ENCODE assay signal across 8 mouse cellular contexts in the genomic region with DNA sequence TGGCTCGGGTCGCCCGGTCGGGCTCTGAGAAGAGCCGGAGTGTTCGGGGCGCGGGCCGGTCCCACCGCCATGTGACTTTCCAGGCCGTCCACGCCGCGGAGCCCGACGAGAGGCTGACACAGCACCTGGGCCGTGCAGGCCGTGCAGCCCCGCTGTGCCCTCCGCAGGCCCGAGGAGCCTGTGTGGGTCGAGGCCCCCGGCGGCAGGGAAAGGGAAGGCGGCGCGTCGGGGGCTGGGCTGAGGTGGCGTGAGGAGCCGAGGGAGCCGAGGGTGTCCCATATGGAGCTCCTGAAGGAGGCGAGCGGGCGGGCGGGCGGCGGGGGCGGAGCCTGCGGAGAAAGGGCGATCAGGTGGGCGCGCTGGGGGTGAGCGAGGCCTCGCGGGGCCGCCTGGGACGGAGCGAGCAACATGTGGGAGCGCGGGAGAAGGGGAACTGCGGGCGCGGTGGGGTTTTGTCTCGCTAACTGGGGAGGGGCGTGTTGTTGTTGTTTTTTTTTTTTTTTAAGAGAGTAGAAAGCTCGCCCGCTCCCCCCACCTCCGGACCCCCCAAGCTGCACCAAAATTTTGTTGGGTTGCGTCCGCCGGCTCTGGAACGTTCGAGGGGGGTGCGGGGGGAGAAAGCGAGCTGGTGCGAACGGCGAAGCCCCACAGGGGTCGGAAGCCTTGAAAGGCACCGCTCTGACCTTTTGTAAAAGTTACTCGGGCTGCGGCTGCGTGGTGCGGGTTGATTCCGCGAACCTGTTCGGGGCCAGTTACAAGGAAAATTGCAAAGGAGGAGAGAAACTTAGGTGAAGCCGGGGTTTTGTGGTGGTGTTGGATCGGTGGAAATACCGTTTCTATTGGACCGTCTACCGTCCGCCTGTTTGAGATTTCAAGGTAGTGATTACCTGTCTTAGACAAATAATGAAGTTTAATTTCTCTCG. TPM values are rescaled to one million over a fixed set of nuclear protein-coding genes. Genes with fewer than 3 reads are reported as not detected.
DNase-seq lines count a peak whose midpoint lies in the region; ATAC-seq lines count a peak whose summit lies in the region.

No protein-coding gene starts in this region.

- no peaks in the 10 kb centered on the region for H3K36me3 ChIP-seq in liver, embryonic 15.5 days (replicated peaks)
- no peaks in the 10 kb centered on the region for H3K36me3 ChIP-seq in neural tube, embryonic 11.5 days (ENCODE audit: control insufficient read depth, insufficient read depth, low read length)

- ATAC-seq in liver, embryonic 15.5 days (ENCODE audit: insufficient read depth), result peak; percentile 80
- peak; percentile 82 for ATAC-seq in neural tube, embryonic 11.5 days (ENCODE audit: insufficient read depth, low FRiP score, low TSS enrichment)

- H3K27me3 ChIP-seq in liver, embryonic 15.5 days, result no peaks in the 10 kb centered on the region
- no peaks in the 10 kb centered on the region for H3K27me3 ChIP-seq in neural tube, embryonic 11.5 days (ENCODE audit: control insufficient read depth, insufficient read depth, low read length)

- peak overlapping the region; percentile 99 for H3K4me3 ChIP-seq in liver, embryonic 15.5 days (replicated peaks)
- H3K4me3 ChIP-seq in neural tube, embryonic 11.5 days (ENCODE audit: low read depth, low read length), result peak overlapping the region; percentile 93

- under 1% methylated on average over 82 of the region's 84 CpGs for WGBS in liver, embryonic 15.5 days (ENCODE audit: insufficient replicate concordance)
- WGBS in neural tube, embryonic 11.5 days, result under 1% methylated on average over 83 of the region's 84 CpGs

- DNase-seq in A20 (ENCODE audit: low read depth, low spot score) (peak; percentile 94), WW6 (ENCODE audit: low read depth, low spot score) (peak; percentile 67)
- peak; percentile 85 for DNase-seq in embryo, embryonic 10 days (ENCODE audit: low spot score)
- DNase-seq in heart, adult 9 months (ENCODE audit: low spot score in 2 of 2), result peak; percentile 18 to 30
- DNase-seq in kidney, adult 8-10 months, result peak; percentile 19 to 41
- DNase-seq in neural tube, embryonic 11.5 days (ENCODE audit: low spot score), result peak; percentile 79
- DNase-seq in testis, postnatal 14 days (ENCODE audit: low spot score), result peak; percentile 62

- H3K4me2 ChIP-seq in liver, embryonic 15.5 days, result peak overlapping the region; percentile 83
- peak overlapping the region; percentile 76 for H3K4me2 ChIP-seq in neural tube, embryonic 11.5 days (ENCODE audit: low read depth)

- peak overlapping the region; percentile 91 for H3K9ac ChIP-seq in liver, embryonic 15.5 days
- H3K9ac ChIP-seq in neural tube, embryonic 11.5 days (ENCODE audit: low read length), result peak overlapping the region; percentile 85

- peaks cover 38% of the 10 kb centered on the region for H3K4me1 ChIP-seq in liver, embryonic 15.5 days (replicated peaks)
- peaks cover 3% of the 10 kb centered on the region; the same call in 1 of the 2 replicates for H3K4me1 ChIP-seq in neural tube, embryonic 11.5 days (ENCODE audit: control insufficient read depth, insufficient read depth, low read length)

- H3K9me3 ChIP-seq in liver, embryonic 15.5 days (replicated peaks), result no peaks in the 10 kb centered on the region
- H3K9me3 ChIP-seq in neural tube, embryonic 11.5 days (ENCODE audit: control insufficient read depth, low read length), result no peaks in the 10 kb centered on the region

- H3K27ac ChIP-seq in liver, embryonic 15.5 days (replicated peaks), result peak overlapping the region; percentile 96
- peak overlapping the region; percentile 94 for H3K27ac ChIP-seq in neural tube, embryonic 11.5 days (ENCODE audit: low read depth, low read length)

RNA-seq across cellular contexts. Expression of a gene that starts 3.4 kb away (rescaled TPM):
- polyA plus RNA-seq in liver, embryonic 15.5 days (2015; fragmentation: Nextera tagmentation; extraction: Ambion mirVana), result 15.0 and 15.9 TPM in 2 replicates
- 34.7 and 36.7 TPM in 2 replicates for polyA plus RNA-seq in neural tube, embryonic 11.5 days (2014; fragmentation: Nextera tagmentation; extraction: Ambion mirVana)

RNA-seq across cellular contexts. Expression of a gene that starts 6.4 kb away (rescaled TPM):
- not detected in 2 replicates for polyA plus RNA-seq in liver, embryonic 15.5 days (2015; fragmentation: Nextera tagmentation; extraction: Ambion mirVana)
- not detected in 2 replicates for polyA plus RNA-seq in neural tube, embryonic 11.5 days (2014; fragmentation: Nextera tagmentation; extraction: Ambion mirVana)

Comparison
In these comparisons a context has a peak if more than half of its experiments do, and no peak if none do; other contexts are left out.
1. Peak in every context shown above with its lines: DNase-seq, ATAC-seq, H3K4me3 ChIP-seq and H3K27ac ChIP-seq.
2. DNase-seq: peak in every context shown above with its lines; median percentile 94 in A20; 85 in embryo, embryonic 10 days; 79 in neural tube, embryonic 11.5 days; 67 in WW6; 62 in testis, postnatal 14 days; 30 in kidney, adult 8-10 months; 24 in heart, adult 9 months.